Mouse (Mus musculus) left cerebral cortex, postnatal 4 days (tissue): ENCODE measurements at regions not wholly inside any gene's neighbourhood (a gene's known extent, or its start where the extent isn't known, plus 50 kb on each side); places are given as distances from the start of the nearest gene placed in this dataset. TPM values are rescaled to one million over a fixed set of nuclear protein-coding genes. Genes with fewer than 3 reads are reported as not detected.

Experiments
- DNase-seq: peaks from one replicate; pipeline ENCODE4 v3.0.0-alpha.2; 2022
- intact Hi-C: fragments of 180-260 bp; cut with DNase I; formaldehyde crosslinking; loops from one replicate; pipeline ENCODE4 v1.15.1; 2025
- microRNA-seq: library from miRNA; unstranded; fragments of <30 nt; microRNA quantifications from one replicate; pipeline ENCODE4 v1.2.0, GENCODE M21; 2022

- DNase-seq, result no peak
- intact Hi-C loops, result no loop called here
Observed at GRCm38 (mm10) chr10:97423039-97423700, 56.2 kb upstream of the Dcn start.

Small RNA genes lying in the stretch of these regions (microRNA-seq; reads per million reads assigned to microRNA genes)
- gene Gm24587, result not detected
- gene Mir3966, result not detected
